Mouse (Mus musculus): ENCODE measurements around the gene Amh.

DNA sequence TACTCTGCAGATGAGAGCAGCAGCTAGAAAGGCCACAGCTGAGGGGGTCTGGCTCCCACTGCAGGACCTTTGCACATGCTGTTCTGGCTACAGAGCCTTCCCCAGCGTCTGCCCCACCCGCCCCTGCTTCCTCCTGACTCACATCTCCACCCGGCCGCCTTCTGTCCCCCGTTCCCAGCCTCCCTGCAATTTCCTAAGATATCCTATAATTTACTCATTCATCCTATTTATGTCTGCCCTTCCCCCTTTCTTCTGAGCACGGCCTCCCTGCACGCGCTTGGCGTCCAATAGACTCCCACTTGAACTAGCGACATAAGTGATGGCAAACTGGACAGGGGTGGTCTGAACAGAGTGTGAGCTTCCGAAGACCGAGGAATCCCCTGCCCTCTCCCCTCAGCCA is 40.7 kb downstream of the Amh start:
- no peak for TF ChIP-seq CTCF (IDR thresholded peaks at IDR 0.05; ENCODE audit: insufficient read depth, low read length)
- no peak for TF ChIP-seq POLR2A (IDR thresholded peaks at IDR 0.05; ENCODE audit: borderline replicate concordance, extremely low read depth, low read depth, low read length)
